Mouse (Mus musculus) forebrain, embryonic 12.5 days (tissue): Measurements from ENCODE around the gene Fam19a5. TPM values are rescaled to one million over a fixed set of nuclear protein-coding genes. Genes with fewer than 3 reads are reported as not detected.
A peak's percentile ranks its signal among the peaks of the same experiment; 100 is the strongest.

Experiments used
- ATAC-seq: fragments of 200-750 bp; cut with Nextera tagmentation; 2 replicates; pipeline ENCODE4 v1.8.0; 2017; ENCODE audit warnings: moderate TSS enrichment; ENCODE audit not compliant: low FRiP score
- H3K27ac ChIP-seq: fragments of 300-500 bp; sonication (generic); 2 replicates; pipeline ENCODE4 v1.5.1; 2016; ENCODE audit warnings: mild to moderate bottlenecking
- H3K27me3 ChIP-seq: fragments of 300-500 bp; sonication (generic); 2 replicates; pipeline ENCODE4 v1.6.1; 2016; ENCODE audit warnings: mild to moderate bottlenecking
- H3K36me3 ChIP-seq: fragments of 300-500 bp; sonication (generic); replicated peaks from 2 replicates; pipeline ENCODE4 v1.6.1; 2016; ENCODE audit warnings: mild to moderate bottlenecking
- H3K4me1 ChIP-seq: fragments of 300-500 bp; sonication (generic); 2 replicates; pipeline ENCODE4 v1.6.1; 2016
- H3K4me2 ChIP-seq: fragments of 300-500 bp; sonication (generic); 2 replicates; pipeline ENCODE4 v1.6.1; 2016; ENCODE audit warnings: mild to moderate bottlenecking, moderate library complexity
- H3K4me3 ChIP-seq: fragments of 300-500 bp; sonication (generic); replicated peaks from 2 replicates; pipeline ENCODE4 v1.5.1; 2016; ENCODE audit warnings: mild to moderate bottlenecking
- H3K9ac ChIP-seq: fragments of 300-500 bp; sonication (generic); 2 replicates; pipeline ENCODE4 v1.6.1; 2016; ENCODE audit warnings: mild to moderate bottlenecking
- H3K9me3 ChIP-seq: fragments of 300-500 bp; sonication (generic); 2 replicates; pipeline ENCODE4 v1.6.1; 2016
- WGBS: fragments of 180-500 bp; shearing (Covaris S2); methylation state at CpG from one replicate; pipeline ENCODE4 v1.1.7; 2016; 5-methylcytosine and 5-hydroxymethylcytosine counted together
- polyA plus RNA-seq: library from polyadenylated mRNA; unstranded; fragments of >200 nt; fragmentation: Nextera tagmentation; extraction: Ambion mirVana; gene quantifications from 2 replicates; pipeline ENCODE4 v1.2.1, GENCODE M21; 2016

Fam19a5 gene
- polyA plus RNA-seq, 1 experiment from 2014 or later: 8.9 TPM

DNA sequence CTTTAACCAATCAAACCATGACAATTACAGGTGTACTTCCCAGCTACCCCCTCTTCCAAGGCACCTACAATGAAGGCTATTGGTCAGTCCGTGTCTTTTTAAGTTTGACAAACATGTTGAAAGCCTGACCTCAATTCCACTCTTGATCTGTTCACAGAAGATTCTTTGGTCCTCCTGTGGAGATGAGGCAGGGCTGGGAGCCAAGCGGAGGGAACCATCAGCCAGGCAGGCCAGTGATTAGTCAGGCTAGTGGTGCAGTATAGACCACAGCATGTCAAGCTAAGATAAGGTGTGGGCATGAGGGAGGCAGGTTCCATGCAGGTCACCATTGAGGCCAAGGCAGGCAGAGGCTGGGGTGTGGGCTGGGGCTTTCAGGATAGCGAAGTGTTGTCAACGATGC, 54.5 kb downstream of the Fam19a5 start:
- peaks cover under 1% of the 10 kb centered on the region for H3K4me1 ChIP-seq
- no peak overlapping the region for H3K9ac ChIP-seq
- H3K27me3 ChIP-seq: no peaks in the 10 kb centered on the region
- H3K9me3 ChIP-seq: no peaks in the 10 kb centered on the region
- H3K36me3 ChIP-seq: no peaks in the 10 kb centered on the region
- no peak overlapping the region for H3K4me3 ChIP-seq
- H3K4me2 ChIP-seq: no peak overlapping the region
- WGBS: 91% methylated on average over 4 of the region's 4 CpGs
- ATAC-seq: no peak
- H3K27ac ChIP-seq: no peak overlapping the region

DNA sequence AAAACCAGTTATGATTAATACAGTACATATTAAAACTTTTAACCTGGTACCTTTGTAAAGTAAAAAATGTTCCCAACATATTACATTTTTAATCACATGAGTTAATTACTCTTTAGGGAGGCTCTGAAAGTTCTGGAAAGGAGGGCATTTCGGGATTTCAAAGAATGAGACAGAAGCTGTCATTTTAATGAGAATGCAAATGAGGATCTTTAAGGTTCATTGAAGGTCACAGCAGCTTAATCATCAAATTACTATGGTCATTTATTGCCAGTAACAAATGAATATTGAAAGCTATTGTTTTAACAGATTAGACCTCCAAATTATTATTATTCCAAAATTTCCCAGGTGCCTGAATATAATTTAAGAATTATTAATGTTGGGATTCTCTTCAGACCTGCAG, 59.2 kb downstream of the Fam19a5 start:
- WGBS: 47% methylated on average over 1 of the region's 1 CpGs
- no peak overlapping the region for H3K9ac ChIP-seq

DNA sequence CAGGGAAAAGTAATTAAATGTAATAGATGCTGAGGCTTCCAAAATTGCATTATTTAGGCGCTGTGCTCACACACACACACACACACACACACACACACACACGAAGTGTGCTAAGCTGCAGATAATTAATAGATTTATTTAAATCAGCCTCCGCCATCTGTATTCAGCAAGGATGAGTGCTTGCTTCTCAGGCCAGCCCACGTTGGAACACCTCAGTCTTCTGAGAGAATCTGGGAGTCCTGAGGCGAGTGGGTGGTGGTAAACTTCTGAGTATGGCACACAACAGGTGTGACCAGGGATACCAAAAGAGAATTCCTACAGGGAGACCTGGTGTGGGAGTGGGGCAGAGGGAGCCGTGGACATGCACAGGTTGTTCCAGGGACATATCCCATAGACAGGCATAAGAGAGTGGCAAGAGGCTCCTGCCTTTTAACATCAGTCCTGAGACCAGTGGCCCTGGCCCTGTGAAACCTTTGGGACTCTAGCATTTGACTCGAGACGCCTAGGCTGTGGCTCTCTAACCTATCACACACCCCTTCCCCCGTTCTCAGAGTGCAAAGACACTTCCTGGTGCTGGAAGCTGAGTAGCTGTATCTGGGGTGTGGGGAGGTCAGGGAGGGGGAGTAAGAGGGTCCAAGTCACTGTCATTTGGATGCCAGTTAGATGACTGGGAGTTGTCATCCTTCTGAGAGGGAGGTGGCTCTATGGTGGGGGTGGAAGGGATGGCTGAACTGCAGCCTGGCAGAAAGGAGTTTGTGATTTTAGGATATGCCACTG, 61.6 kb downstream of the Fam19a5 start:
- WGBS: 57% methylated on average over 9 of the region's 9 CpGs
- no peak overlapping the region for H3K9ac ChIP-seq
- no peaks in the 10 kb centered on the region for H3K9me3 ChIP-seq
- no peak overlapping the region for H3K27ac ChIP-seq
- H3K4me1 ChIP-seq: peaks cover 7% of the 10 kb centered on the region; the same call in 1 of the 2 replicates
- no peak for ATAC-seq
- no peaks in the 10 kb centered on the region for H3K27me3 ChIP-seq
- H3K36me3 ChIP-seq: no peaks in the 10 kb centered on the region
- H3K4me2 ChIP-seq: no peak overlapping the region
- no peak overlapping the region for H3K4me3 ChIP-seq

More for the DNA sequence above, 59.2 kb downstream of the Fam19a5 start:
- no peaks in the 10 kb centered on the region for H3K9me3 ChIP-seq
- H3K27me3 ChIP-seq: no peaks in the 10 kb centered on the region
- H3K4me2 ChIP-seq: no peak overlapping the region
- peaks cover 7% of the 10 kb centered on the region; the same call in 1 of the 2 replicates for H3K4me1 ChIP-seq
- no peak overlapping the region for H3K27ac ChIP-seq
- no peaks in the 10 kb centered on the region for H3K36me3 ChIP-seq
- no peak overlapping the region for H3K4me3 ChIP-seq
- ATAC-seq: no peak

DNA sequence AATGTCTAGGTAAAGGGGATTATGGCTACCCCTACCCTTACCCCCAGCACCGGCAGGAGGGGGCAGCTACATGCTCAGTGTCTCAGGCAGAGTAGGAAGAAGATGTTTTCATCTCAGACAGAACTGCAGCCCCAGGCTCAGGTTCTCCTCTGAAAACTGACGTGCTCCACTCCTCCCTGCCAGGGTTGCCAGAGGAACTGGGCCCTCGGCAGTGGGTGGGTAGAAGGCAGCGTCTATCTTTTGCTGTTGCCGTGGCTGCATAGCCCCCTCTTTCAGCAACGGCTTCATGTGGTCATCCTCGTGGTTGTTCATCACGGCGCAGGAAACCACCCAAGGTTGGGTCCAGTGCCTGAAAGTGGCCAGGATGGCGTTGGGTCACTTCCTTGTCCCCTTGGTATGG, 62.6 kb downstream of the Fam19a5 start:
- WGBS: 85% methylated on average over 10 of the region's 10 CpGs
- ATAC-seq: no peak
- peaks cover 7% of the 10 kb centered on the region; the same call in 1 of the 2 replicates for H3K4me1 ChIP-seq
- H3K4me3 ChIP-seq: no peak overlapping the region
- no peak overlapping the region for H3K27ac ChIP-seq
- H3K9me3 ChIP-seq: no peaks in the 10 kb centered on the region
- H3K9ac ChIP-seq: no peak overlapping the region
- H3K36me3 ChIP-seq: no peaks in the 10 kb centered on the region
- H3K4me2 ChIP-seq: no peak overlapping the region
- H3K27me3 ChIP-seq: no peaks in the 10 kb centered on the region

DNA sequence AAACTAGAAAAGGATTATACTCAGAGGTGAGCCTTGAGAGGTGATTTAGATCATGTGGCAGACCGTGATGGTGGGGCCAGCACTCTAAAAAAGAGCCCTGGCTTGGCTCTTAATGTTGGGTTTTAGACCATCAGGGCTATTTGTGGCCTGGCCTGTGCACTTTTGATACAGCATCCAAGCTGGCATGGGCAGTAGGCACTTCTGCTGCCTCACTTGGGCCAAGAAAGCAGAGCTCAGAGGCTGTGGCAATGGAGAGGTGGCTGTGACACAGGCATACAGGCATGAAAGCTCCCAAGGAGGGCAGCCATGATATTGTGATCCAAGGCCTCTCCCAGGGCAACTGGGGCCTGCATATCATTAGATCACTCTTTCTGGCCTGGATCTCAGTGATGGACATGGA, 65.1 kb downstream of the Fam19a5 start:
- H3K36me3 ChIP-seq: no peaks in the 10 kb centered on the region
- ATAC-seq: no peak
- no peaks in the 10 kb centered on the region for H3K4me1 ChIP-seq
- WGBS: 96% methylated on average over 1 of the region's 1 CpGs
- no peaks in the 10 kb centered on the region for H3K9me3 ChIP-seq
- no peaks in the 10 kb centered on the region for H3K27me3 ChIP-seq
- H3K27ac ChIP-seq: no peak overlapping the region
- H3K9ac ChIP-seq: no peak overlapping the region
- H3K4me2 ChIP-seq: no peak overlapping the region
- H3K4me3 ChIP-seq: no peak overlapping the region

DNA sequence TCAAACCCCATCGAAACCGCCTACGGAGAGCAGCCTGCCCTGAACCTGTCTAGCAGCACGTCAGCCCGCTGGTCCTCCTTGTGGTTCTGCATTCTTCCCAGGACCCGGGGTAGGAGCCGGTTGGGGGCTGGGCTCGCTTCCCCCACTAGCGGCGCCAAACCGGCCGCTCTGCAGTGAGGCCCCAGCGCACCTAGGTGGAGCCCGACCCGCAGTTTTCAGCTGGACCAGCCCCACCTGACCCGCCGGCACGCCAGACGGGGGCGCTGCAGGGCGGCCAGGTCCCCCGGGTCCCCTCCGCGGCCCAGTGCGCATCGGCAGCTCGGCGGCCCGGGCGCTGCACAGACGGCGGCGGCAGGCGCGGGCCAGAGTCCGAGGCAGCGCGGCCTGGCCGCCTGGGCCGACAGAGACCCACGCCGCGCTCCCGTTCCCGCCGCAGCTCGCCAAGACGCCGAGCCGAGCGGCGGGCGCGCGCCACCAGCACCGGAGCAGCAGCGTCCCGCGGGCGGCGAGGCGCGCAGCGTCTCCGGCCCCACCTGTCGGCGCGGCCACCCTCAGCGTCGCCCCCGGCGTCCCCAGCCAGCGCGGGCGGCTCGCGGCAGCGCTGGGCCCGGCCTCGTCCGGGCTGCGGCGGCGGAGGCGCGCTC, 80.0 kb downstream of the Fam19a5 start:
- peak overlapping the region; percentile 85 for H3K9ac ChIP-seq
- H3K4me1 ChIP-seq: peaks cover 43% of the 10 kb centered on the region
- no peaks in the 10 kb centered on the region for H3K36me3 ChIP-seq
- peak overlapping the region; percentile 94 for H3K4me2 ChIP-seq
- no peaks in the 10 kb centered on the region for H3K9me3 ChIP-seq
- peak; percentile 89 for ATAC-seq
- peak overlapping the region; percentile 89 for H3K27ac ChIP-seq
- H3K4me3 ChIP-seq: peak overlapping the region; percentile 78
- 0% methylated on average over 71 of the region's 86 CpGs for WGBS
- H3K27me3 ChIP-seq: peaks cover 8% of the 10 kb centered on the region; the same call in 1 of the 2 replicates

DNA sequence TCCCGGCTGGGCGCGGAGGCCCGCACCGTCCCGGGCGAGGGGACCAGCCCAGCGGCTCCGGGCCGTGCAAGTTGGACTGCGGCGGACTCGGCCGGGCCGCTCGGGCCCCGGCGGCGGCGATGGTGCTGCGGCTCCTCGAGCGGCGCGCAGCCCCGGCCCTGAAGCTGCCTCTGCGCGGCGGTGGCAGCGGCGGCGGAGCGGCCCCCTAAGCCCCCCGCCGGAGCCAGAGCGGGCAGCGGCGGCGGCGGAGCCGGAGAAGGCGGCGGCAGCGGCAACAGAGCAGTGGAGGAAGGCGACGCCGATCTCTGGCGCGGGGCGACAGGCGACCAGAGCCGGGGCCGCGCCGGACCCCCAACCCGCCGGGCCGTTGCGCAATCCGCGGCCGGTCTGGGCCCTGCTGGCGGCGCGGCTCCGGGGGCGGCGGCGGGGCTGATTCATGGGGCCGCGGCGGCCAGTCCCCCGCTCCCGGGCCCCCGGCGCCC, 80.6 kb downstream of the Fam19a5 start:
- no peaks in the 10 kb centered on the region for H3K9me3 ChIP-seq
- under 1% methylated on average over 27 of the region's 76 CpGs for WGBS
- H3K4me3 ChIP-seq: peak overlapping the region; percentile 78
- peak overlapping the region; percentile 94 for H3K4me2 ChIP-seq
- peak overlapping the region; percentile 89 for H3K27ac ChIP-seq
- H3K27me3 ChIP-seq: peaks cover 8% of the 10 kb centered on the region; the same call in 1 of the 2 replicates
- peak overlapping the region; percentile 85 for H3K9ac ChIP-seq
- ATAC-seq: peak; percentile 53
- H3K36me3 ChIP-seq: no peaks in the 10 kb centered on the region
- peaks cover 43% of the 10 kb centered on the region for H3K4me1 ChIP-seq

DNA sequence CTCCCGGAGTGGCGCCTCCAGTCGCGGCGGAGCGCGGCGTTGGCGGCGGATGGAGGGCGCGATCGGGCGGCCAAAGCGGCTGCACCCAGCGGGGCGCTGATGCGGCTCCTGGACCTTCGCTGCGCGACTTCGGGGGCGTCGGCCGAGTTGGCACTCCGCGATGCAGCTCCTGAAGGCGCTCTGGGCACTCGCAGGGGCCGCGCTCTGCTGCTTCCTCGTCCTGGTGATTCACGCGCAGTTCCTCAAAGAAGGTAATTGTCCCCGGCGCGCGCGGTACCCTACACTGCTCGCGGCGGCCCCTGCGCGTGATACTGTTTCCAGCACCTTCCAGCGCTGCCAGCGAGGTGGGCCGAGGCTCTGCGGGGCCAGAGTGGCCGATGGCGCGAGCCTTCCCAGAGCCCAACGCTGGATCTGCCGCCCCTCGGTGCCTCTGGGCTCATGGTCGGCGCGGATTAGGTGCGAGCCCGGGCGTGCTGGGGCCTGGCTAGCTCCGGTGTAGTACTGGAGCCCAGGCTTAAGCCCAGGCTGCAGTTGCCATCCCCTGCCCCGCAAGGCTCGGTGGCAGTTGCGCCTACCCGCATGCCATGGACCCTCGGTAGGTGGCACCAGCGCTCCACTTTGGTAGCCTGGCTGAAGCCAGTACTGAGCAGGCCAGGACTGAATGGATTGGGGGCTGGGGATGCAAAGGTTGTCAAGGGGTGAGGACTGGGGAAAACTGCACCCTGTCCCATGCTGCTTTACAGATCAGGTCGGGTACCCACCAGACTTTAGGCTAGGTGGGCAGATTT, 81.3 kb downstream of the Fam19a5 start:
- H3K27ac ChIP-seq: peak overlapping the region; percentile 89
- H3K36me3 ChIP-seq: no peaks in the 10 kb centered on the region
- ATAC-seq: peak; percentile 86
- H3K4me2 ChIP-seq: peak overlapping the region; percentile 94
- under 1% methylated on average over 56 of the region's 68 CpGs for WGBS
- H3K4me3 ChIP-seq: peak overlapping the region; percentile 78
- peaks cover 8% of the 10 kb centered on the region; the same call in 1 of the 2 replicates for H3K27me3 ChIP-seq
- H3K9me3 ChIP-seq: no peaks in the 10 kb centered on the region
- H3K4me1 ChIP-seq: peaks cover 43% of the 10 kb centered on the region
- H3K9ac ChIP-seq: peak overlapping the region; percentile 85

DNA sequence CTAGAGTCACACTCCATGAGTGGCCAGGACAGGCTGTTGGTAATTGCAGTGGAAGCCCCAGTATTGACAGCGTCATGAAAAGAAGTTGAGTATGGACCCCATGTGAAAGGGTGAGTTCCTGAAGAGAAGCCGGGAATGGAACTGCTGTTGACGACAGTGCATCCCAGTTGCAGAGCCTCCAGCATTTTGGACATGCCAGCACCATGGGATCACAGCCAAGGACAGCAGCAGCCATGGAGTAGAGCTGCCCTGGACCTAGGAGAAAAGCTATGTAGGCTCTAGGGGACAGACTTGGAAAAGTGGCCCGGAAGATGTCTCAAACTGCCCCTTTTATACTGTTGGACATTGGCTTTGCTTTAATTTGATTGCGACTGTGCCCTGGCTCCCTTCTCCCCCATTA, 91.2 kb downstream of the Fam19a5 start:
- no peak overlapping the region for H3K4me2 ChIP-seq
- no peak overlapping the region for H3K9ac ChIP-seq
- no peak for ATAC-seq
- H3K4me3 ChIP-seq: no peak overlapping the region
- no peaks in the 10 kb centered on the region for H3K36me3 ChIP-seq
- H3K27me3 ChIP-seq: no peaks in the 10 kb centered on the region
- no peak overlapping the region for H3K27ac ChIP-seq
- 97% methylated on average over 5 of the region's 5 CpGs for WGBS
- no peaks in the 10 kb centered on the region for H3K9me3 ChIP-seq
- peaks cover 9% of the 10 kb centered on the region; the same call in 1 of the 2 replicates for H3K4me1 ChIP-seq

DNA sequence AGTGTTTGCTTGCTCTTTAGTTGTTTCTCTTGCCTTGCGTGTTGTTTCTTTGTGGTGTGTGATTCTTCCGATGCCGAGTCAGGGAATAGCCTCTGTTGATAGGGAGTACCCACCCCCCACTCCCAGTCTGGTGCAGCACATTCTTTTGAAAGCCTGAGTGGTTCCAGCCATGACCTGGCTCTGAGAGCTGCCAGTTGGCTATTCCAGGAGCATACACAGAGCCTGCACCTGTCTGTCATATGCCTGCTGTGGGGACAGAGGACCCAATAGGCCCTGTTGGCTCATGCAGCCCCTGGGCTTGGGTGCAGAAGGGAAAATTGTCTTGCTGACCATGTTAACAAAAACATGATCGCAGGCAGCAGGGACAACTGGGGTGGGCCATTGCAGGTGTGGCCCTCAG, 92.3 kb downstream of the Fam19a5 start:
- Histone ChIP-seq H3K27ac (no peak overlapping the region), H3K9me3 (no peaks in the 10 kb centered on the region), H3K4me3 (no peak overlapping the region), H3K36me3 (no peaks in the 10 kb centered on the region), H3K27me3 (no peaks in the 10 kb centered on the region), H3K4me2 (no peak overlapping the region), H3K9ac (no peak overlapping the region), H3K4me1 (peaks cover 9% of the 10 kb centered on the region; the same call in 1 of the 2 replicates)
- 89% methylated on average over 4 of the region's 4 CpGs for WGBS
- no peak for ATAC-seq

DNA sequence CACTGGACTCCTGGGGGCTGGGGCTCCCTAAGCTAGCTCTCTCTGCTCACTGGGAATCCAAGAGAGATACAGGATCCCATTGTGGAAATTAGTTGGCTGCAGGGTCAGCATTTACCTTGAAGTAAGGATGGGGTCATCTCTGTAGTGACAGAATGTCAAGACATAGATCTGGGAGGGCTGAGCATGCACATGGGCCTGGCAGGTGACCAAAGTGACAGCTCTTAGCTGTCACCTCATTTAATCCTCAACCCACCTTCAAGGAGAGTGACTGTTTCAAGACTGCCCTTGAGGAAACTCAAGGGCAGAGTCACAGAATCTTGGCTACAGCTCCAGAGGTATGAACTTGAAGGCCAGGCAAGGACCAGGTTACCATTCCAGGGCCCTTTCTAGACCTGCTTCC, 93.1 kb downstream of the Fam19a5 start:
- no peak for ATAC-seq
- H3K4me1 ChIP-seq: peaks cover 9% of the 10 kb centered on the region; the same call in 1 of the 2 replicates
- no peaks in the 10 kb centered on the region for H3K9me3 ChIP-seq
- H3K9ac ChIP-seq: no peak overlapping the region
- H3K4me3 ChIP-seq: no peak overlapping the region
- no peaks in the 10 kb centered on the region for H3K36me3 ChIP-seq
- H3K27ac ChIP-seq: no peak overlapping the region
- H3K27me3 ChIP-seq: no peaks in the 10 kb centered on the region
- H3K4me2 ChIP-seq: no peak overlapping the region

DNA sequence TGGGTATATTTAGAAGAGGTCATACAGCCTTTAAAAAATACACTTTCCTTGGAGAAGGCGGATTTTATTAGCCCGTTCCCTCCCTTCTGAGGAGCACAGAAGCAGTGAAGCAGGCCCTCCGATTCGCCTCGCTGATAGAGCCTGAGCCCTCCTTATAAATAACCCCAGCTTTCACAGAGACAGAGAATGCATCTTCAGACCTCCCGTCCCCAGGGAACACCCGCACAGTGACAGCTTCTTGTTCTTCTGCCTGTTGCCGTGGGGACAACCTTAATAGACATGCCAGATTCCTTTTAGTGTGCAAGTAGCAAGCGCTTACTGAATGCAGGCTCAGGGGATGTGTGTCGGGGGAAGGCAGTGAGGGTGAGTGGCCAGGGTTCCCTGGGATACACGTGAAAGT, 94.2 kb downstream of the Fam19a5 start:
- Histone ChIP-seq H3K9me3 (no peaks in the 10 kb centered on the region), H3K36me3 (no peaks in the 10 kb centered on the region), H3K4me1 (peaks cover 9% of the 10 kb centered on the region; the same call in 1 of the 2 replicates), H3K4me3 (no peak overlapping the region), H3K4me2 (no peak overlapping the region), H3K9ac (no peak overlapping the region), H3K27ac (no peak overlapping the region), H3K27me3 (no peaks in the 10 kb centered on the region)
- no peak for ATAC-seq
- WGBS: 68% methylated on average over 11 of the region's 11 CpGs
